Mouse (Mus musculus): ENCODE data around the gene AB124611.
A peak's percentile ranks its signal among the peaks of the same experiment; 100 is the strongest.
"Not testable (repeated sequence)": the region's sequence is repeated elsewhere in the genome, so short reads cannot be mapped to it uniquely, and the experiment has no call there.

AB124611 gene

GRCm38 (mm10) chr9:21565004-21565586, 39.1 kb downstream of the AB124611 start:
- DNase-seq, result no peak

- DNase-seq, result no peak
These were observed 40.6 kb downstream of the AB124611 start for GRCm38 (mm10) chr9:21566538-21566937.

- DNase-seq, result no peak
These were observed 41.1 kb downstream of the AB124611 start for GRCm38 (mm10) chr9:21567051-21567450.

- peak; percentile 33 for DNase-seq
These were observed 42.8 kb downstream of the AB124611 start for GRCm38 (mm10) chr9:21568657-21569255.

- no peak for DNase-seq
These were observed 48.2 kb downstream of the AB124611 start for GRCm38 (mm10) chr9:21574012-21574801.

- DNase-seq, result no peak
These were observed 49.3 kb downstream of the AB124611 start for GRCm38 (mm10) chr9:21575253-21575652.

- DNase-seq, result no peak
These were observed 50.3 kb downstream of the AB124611 start for GRCm38 (mm10) chr9:21576286-21576685.

- DNase-seq, result no peak
These were observed 52.2 kb downstream of the AB124611 start for GRCm38 (mm10) chr9:21578226-21578625.

- DNase-seq, result no peak
These were observed 59.4 kb downstream of the AB124611 start for GRCm38 (mm10) chr9:21585401-21585800.

GRCm38 (mm10) chr9:21587678-21588349, 61.8 kb downstream of the AB124611 start:
- no peak for DNase-seq

- DNase-seq, result no peak
These were observed 62.4 kb downstream of the AB124611 start for GRCm38 (mm10) chr9:21588350-21588749.

GRCm38 (mm10) chr9:21589538-21589937, 63.6 kb downstream of the AB124611 start:
- DNase-seq, result no peak

- no peak for DNase-seq
These were observed 65.3 kb downstream of the AB124611 start for GRCm38 (mm10) chr9:21591127-21591830.

GRCm38 (mm10) chr9:21591831-21592702, 66.1 kb downstream of the AB124611 start:
- DNase-seq, result no peak

GRCm38 (mm10) chr9:21592703-21593121, 66.7 kb downstream of the AB124611 start, which contains the start of the genes Timm29 and Yipf2:
Gene Timm29, plus strand, starts transcription at chr9:21592722.
Gene Yipf2, minus strand, starts transcription at chr9:21592828.
- DNase-seq, result peak; percentile 97

GRCm38 (mm10) chr9:21593122-21593721, 67.2 kb downstream of the AB124611 start:
- no peak for DNase-seq

GRCm38 (mm10) chr9:21594350-21594749, 68.4 kb downstream of the AB124611 start:
- not testable (repeated sequence) for DNase-seq

GRCm38 (mm10) chr9:21594838-21595237, 68.9 kb downstream of the AB124611 start:
- no peak for DNase-seq

Measured in kidney, adult 9 months (tissue).